Mouse (Mus musculus) stomach, postnatal 0 days (tissue): ENCODE data around the gene Acsl1.

ENCODE experiments used
- CTCF ChIP-seq: IDR thresholded peaks from 2 replicates; pipeline ENCODE4 v1.5.1; 2016; ENCODE audit warnings: antibody characterized with exemption, low read depth, mild to moderate bottlenecking, moderate library complexity
- EP300 ChIP-seq: optimal IDR thresholded peaks from 2 replicates; pipeline ENCODE3; 2016; ENCODE audit warnings: antibody characterized with exemption

DNA sequence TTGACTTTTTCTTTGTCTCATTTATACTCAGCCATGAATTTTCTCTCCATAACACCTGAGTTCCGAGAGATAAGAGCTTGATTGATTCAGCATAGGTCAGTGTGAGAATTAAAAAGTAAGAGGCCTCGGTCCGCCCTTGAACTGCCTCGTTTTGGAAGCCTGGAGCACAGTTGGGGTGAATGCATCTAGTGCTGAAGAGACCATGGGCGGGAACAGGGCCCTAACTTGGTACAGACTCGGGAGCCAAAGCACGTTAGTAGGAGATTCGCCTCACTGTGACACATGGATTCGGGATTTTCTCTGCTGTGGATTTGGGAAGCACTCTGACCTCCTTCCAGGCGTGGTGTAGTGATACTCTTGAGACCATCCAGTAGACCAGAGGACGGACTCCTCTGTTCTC lies 4.6 kb downstream of the Acsl1 start:
- TF ChIP-seq CTCF (no peak), EP300 (no peak)
